Mouse (Mus musculus): ENCODE measurements at regions not wholly inside any gene's neighbourhood (a gene's known extent, or its start where the extent isn't known, plus 50 kb on each side); places are given as distances from the start of the nearest gene placed in this dataset.

GRCm38 (mm10) chr16:95138809-95139208 is 118.5 kb upstream of the Kcnj15 start:
- TF ChIP-seq CTCF (IDR thresholded peaks at IDR 0.05; ENCODE audit: extremely low read depth, insufficient read length, insufficient replicate concordance, low read depth, low read length) (no peak), POLR2A (IDR thresholded peaks at IDR 0.05; ENCODE audit: low read depth, low read length) (no peak)
